Mouse (Mus musculus): ENCODE data around the gene Pde4d.

Gene Pde4d

GRCm38 (mm10) chr13:109047126-109047525, 597.4 kb downstream of the Pde4d start:
- no peak for DNase-seq (ENCODE audit: low spot score)

- DNase-seq (ENCODE audit: low spot score), result no peak
These were observed 603.1 kb downstream of the Pde4d start for GRCm38 (mm10) chr13:109052805-109053204.

- no peak for DNase-seq (ENCODE audit: low spot score)
These were observed 603.7 kb downstream of the Pde4d start for GRCm38 (mm10) chr13:109053242-109054018.

GRCm38 (mm10) chr13:109058045-109058444, 608.3 kb downstream of the Pde4d start:
- DNase-seq (ENCODE audit: low spot score), result no peak

DNA sequence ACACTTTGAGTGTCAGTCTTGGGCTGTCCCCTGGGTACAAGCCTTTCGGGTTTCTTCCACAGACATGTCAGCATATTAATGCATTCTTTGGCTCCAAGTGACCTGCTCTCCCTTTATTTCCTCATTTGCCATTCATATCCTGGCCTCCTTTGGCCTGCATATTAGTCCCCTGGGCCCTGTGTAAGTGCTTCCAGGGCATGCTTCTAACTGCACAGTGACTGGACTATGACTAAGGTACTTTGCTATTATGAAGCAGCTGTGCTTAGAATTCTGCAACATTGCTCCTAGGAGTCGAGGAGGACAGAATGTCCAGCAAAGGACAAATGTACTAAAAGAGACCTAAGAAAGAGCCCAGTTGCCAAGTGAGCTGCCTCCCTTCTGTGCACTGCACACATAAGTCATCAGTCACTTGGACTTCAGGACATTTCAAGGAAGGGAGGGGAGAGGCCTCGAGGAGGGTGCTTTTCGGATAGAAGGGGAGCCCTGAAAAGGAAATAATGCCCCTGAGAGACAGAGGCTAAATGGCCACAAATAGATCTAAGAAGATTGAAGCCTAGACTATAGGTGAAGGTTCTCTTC, 616.9 kb downstream of the Pde4d start:
- no peak for DNase-seq (ENCODE audit: low spot score)

DNA sequence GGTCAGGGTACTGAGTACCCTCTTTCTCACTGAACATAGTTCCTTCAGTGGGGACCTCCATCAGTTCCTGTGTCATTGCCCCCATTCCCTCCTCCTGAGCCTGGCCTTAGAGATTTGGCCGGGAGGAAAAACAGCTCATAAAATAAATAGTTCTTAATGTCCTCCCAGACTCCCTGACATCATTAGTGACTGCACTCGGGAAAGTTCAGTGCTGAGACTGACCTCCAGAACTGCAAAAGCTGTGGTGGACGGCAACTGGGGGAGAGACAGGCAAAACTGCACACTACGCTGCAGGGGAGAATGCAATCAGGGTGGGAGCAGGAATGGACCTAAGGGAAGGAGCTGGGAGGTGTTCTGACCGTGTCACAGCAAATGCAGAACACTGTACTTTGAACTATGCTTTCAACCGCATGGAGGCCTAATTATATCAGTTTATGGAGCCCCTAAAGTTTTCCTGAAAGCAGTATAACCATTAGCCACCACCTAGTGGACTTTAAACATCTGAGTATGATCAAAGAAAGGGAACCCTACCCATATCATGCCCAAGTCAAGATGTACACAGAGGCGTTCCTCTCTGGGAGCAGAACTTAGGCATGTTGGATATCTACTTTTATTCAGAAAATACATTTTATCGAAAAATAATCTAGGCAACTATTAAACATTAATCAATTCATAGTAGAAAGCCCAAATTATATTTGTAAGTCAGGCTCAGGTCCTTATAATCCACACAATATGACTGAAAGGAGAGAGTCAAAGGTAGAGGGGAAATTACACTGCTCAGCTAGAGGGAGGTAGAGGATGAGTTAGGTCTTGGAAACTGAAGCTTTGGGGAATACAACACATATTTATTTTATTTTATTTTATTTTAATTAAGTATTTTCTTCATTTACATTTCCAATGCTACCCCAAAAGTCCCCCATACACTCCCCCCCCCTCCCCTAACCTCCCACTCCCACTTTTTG, 618.8 kb downstream of the Pde4d start:
- no peak for DNase-seq (ENCODE audit: low spot score)

DNA sequence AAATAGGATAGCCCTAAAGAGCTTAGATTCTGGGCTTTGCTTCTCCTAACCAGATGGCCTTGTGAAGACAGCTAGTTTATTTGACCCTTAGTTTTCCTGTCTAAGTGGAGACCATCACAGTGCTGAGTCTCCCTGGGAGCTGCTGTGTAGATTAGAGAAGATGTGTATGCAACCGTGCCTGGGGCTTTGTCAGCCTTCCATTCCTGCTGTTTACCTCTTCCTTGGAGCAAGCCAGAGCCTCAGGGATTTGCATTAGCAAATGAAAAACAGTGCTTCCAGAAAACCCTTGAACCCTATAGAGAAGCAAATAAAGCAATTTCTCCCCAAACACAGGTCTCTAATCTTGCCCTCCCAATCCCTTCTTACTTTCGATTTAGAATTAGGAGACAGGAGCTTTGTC, 623.6 kb downstream of the Pde4d start:
- no peak for DNase-seq (ENCODE audit: low spot score)

GRCm38 (mm10) chr13:109074078-109074477, 624.3 kb downstream of the Pde4d start:
- DNase-seq (ENCODE audit: low spot score), result no peak

DNA sequence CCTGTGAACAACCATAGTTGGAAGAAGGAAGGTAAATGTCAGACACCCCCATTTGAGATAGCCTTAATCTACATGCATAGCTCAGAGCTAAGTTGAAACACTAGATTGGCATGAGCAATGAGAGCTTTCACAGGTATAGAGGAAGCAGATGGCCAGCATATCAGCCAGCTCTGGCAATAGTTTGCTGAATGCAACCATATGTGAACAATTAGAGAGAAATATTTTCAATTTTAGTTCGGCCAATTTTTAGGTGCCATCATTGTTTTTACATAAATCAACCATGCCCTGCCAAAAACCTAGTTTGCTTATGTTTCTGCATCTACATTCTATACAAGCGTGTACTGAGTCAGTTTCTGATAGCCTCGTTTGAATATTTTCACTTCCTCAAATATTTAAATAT, 642.9 kb downstream of the Pde4d start:
- DNase-seq (ENCODE audit: low spot score), result no peak

GRCm38 (mm10) chr13:109096654-109097053, 646.9 kb downstream of the Pde4d start:
- no peak for DNase-seq (ENCODE audit: low spot score)

- peak; percentile 85 for DNase-seq (ENCODE audit: low spot score)
These were observed 666.2 kb downstream of the Pde4d start for GRCm38 (mm10) chr13:109116004-109116341.

GRCm38 (mm10) chr13:109116342-109117201, 666.8 kb downstream of the Pde4d start:
- DNase-seq (ENCODE audit: low spot score), result peak; percentile 84

GRCm38 (mm10) chr13:109117210-109117791, 667.6 kb downstream of the Pde4d start:
- peak; percentile 59 for DNase-seq (ENCODE audit: low spot score)

- no peak for DNase-seq (ENCODE audit: low spot score)
These were observed 668.6 kb downstream of the Pde4d start for GRCm38 (mm10) chr13:109118296-109118800.

- DNase-seq (ENCODE audit: low spot score), result no peak
These were observed 672.1 kb downstream of the Pde4d start for GRCm38 (mm10) chr13:109121867-109122266.

- no peak for DNase-seq (ENCODE audit: low spot score)
These were observed 686.7 kb downstream of the Pde4d start for GRCm38 (mm10) chr13:109136405-109136804.

- DNase-seq (ENCODE audit: low spot score), result no peak
These were observed 709.0 kb downstream of the Pde4d start for GRCm38 (mm10) chr13:109158703-109159102.

DNA sequence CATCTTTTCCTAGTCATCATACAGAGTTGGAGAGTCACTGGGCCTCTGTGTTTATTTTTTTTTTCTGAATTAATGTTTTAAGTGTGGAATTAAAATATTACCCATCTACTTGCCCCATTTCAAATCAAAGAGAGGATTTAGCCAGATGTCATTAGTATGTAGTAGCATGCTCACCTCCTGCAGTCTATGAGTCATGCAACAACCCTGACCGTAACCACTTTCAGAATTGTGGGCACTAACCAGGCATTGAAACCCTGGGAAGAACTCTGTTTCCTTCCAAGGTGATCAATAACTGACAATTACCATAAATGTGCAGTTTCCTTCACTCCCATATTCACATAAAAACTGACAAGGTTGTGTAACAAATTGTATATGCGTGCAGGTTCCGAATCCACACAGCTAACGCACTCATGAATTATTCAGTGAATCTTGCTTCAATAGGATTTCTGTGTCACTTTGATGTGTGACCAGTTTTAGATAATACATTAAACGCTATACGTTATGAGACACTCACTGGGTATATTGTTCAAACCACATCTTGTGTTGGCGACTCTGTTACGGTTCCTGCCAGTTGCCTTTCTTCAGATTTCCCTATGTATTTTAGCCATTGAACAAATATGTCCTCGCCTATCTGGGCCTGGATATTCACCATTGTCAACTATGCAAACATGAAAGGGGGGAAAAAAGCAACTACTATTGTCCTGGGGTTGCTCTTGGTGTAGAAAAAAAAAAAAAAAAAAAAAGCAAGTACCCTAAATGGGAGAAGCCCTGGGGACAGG, 719.0 kb downstream of the Pde4d start:
- DNase-seq (ENCODE audit: low spot score), result peak; percentile 6

GRCm38 (mm10) chr13:109169335-109169606, 719.5 kb downstream of the Pde4d start:
- no peak for DNase-seq (ENCODE audit: low spot score)

DNA sequence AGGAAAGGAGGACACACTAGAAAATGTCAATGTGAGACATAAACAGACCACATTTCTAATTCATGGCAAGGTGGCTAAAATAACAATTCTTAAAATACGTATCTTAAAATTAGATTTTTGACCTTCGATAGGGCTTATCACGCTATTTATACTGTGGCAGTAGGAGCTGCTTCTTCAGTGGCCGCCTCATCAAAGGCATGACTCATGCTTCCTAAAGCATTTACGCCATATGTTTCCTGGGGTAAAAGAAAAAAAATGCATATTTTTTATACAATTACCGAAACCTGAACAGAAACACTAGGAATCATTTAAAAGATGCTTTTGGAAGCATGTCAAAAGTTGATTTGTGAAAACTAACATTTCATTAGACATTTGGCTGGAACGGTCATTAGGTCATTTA, 721.9 kb downstream of the Pde4d start:
- DNase-seq (ENCODE audit: low spot score), result no peak

DNA sequence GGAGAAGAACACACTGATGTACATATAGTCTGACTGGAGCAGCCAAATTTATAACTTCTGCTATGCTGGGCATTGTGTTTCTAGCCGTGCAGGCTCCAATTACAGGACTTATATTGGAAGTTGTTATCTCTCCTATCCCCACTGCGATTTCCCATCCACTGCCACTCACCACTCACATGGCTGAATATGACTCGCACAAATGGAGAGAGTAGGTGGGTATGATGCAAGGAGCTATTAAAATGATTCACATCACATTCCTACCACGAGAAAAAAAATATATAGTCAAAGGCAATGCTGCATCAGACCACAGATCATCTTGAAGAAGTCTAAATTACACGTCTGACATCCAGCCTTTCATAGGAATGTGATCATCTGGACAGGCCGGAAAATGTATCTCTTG, 725.5 kb downstream of the Pde4d start:
- no peak for DNase-seq (ENCODE audit: low spot score)
